Mouse (Mus musculus): ENCODE measurements around the gene Epor. TPM values are rescaled to one million over a fixed set of nuclear protein-coding genes. Genes with fewer than 3 reads are reported as not detected.

Gene Epor
- polyA plus RNA-seq, 1 experiment from 2014 or later = 2.4 TPM

Other genes starting within 250 kb of the Epor start
- 7.3 and 7.9 TPM in 2 replicates for gene Ldlr, start 240.0 kb downstream of the Epor start, polyA plus RNA-seq (2014; fragmentation: Nextera tagmentation; extraction: Ambion mirVana)
- gene Spc24, start 203.2 kb downstream of the Epor start, polyA plus RNA-seq (2014; fragmentation: Nextera tagmentation; extraction: Ambion mirVana) = 17.7 and 18.7 TPM in 2 replicates
- gene Kank2, start 164.8 kb downstream of the Epor start, polyA plus RNA-seq (2014; fragmentation: Nextera tagmentation; extraction: Ambion mirVana) = 3.0 and 3.3 TPM in 2 replicates
- 0.33 and 0.62 TPM in 2 replicates for gene Angptl8, start 128.0 kb downstream of the Epor start, polyA plus RNA-seq (2014; fragmentation: Nextera tagmentation; extraction: Ambion mirVana)
- gene Dock6, start 110.9 kb downstream of the Epor start, polyA plus RNA-seq (2014; fragmentation: Nextera tagmentation; extraction: Ambion mirVana) = 16.3 and 18.0 TPM in 2 replicates
- gene Rab3d, start 45.3 kb downstream of the Epor start, polyA plus RNA-seq (2014; fragmentation: Nextera tagmentation; extraction: Ambion mirVana) = 15.2 and 17.3 TPM in 2 replicates
- 5.6 and 8.3 TPM in 2 replicates for gene Ccdc159, start 36.0 kb downstream of the Epor start, polyA plus RNA-seq (2014; fragmentation: Nextera tagmentation; extraction: Ambion mirVana)
- gene Tmem205, start 36.0 kb downstream of the Epor start, polyA plus RNA-seq (2014; fragmentation: Nextera tagmentation; extraction: Ambion mirVana) = 45.2 and 58.9 TPM in 2 replicates
- gene Plppr2, start 26.5 kb downstream of the Epor start, polyA plus RNA-seq (2014; fragmentation: Nextera tagmentation; extraction: Ambion mirVana) = 90.6 and 102 TPM in 2 replicates
- 18.2 and 19.9 TPM in 2 replicates for gene Swsap1, start 7.8 kb downstream of the Epor start, polyA plus RNA-seq (2014; fragmentation: Nextera tagmentation; extraction: Ambion mirVana)
- 1.3 and 1.9 TPM in 2 replicates for gene Rgl3, start 25.9 kb upstream of the Epor start, polyA plus RNA-seq (2014; fragmentation: Nextera tagmentation; extraction: Ambion mirVana)
- gene Ccdc151, start 39.1 kb upstream of the Epor start, polyA plus RNA-seq (2014; fragmentation: Nextera tagmentation; extraction: Ambion mirVana) = 4.1 and 6.2 TPM in 2 replicates
- 70.1 and 73.6 TPM in 2 replicates for gene Prkcsh, start 39.3 kb upstream of the Epor start, polyA plus RNA-seq (2014; fragmentation: Nextera tagmentation; extraction: Ambion mirVana)
- 129 and 130 TPM in 2 replicates for gene Elavl3, start 88.5 kb upstream of the Epor start, polyA plus RNA-seq (2014; fragmentation: Nextera tagmentation; extraction: Ambion mirVana)
- not detected in 2 replicates for gene Gm49318, start 107.8 kb upstream of the Epor start, polyA plus RNA-seq (2014; fragmentation: Nextera tagmentation; extraction: Ambion mirVana)
- gene Zfp653, start 107.9 kb upstream of the Epor start, polyA plus RNA-seq (2014; fragmentation: Nextera tagmentation; extraction: Ambion mirVana) = 12.4 and 13.3 TPM in 2 replicates
- 49.3 and 54.4 TPM in 2 replicates for gene Ecsit, start 121.9 kb upstream of the Epor start, polyA plus RNA-seq (2014; fragmentation: Nextera tagmentation; extraction: Ambion mirVana)
- 1.0 and 1.1 TPM in 2 replicates for gene Cnn1, start 135.7 kb upstream of the Epor start, polyA plus RNA-seq (2014; fragmentation: Nextera tagmentation; extraction: Ambion mirVana)
- 192 and 193 TPM in 2 replicates for gene Elof1, start 153.7 kb upstream of the Epor start, polyA plus RNA-seq (2014; fragmentation: Nextera tagmentation; extraction: Ambion mirVana)
- gene Acp5, start 172.2 kb upstream of the Epor start, polyA plus RNA-seq (2014; fragmentation: Nextera tagmentation; extraction: Ambion mirVana) = 0.47 and 0.60 TPM in 2 replicates
- 78.5 and 101 TPM in 2 replicates for gene Pigyl, start 193.3 kb upstream of the Epor start, polyA plus RNA-seq (2014; fragmentation: Nextera tagmentation; extraction: Ambion mirVana)
- gene Zfp872, start 224.6 kb upstream of the Epor start, polyA plus RNA-seq (2014; fragmentation: Nextera tagmentation; extraction: Ambion mirVana) = 0.43 and 0.69 TPM in 2 replicates